Mouse (Mus musculus) kidney, adult 18-20 months (tissue): ENCODE data around the gene Gpr165.

Experiments used
- DNase-seq: peaks from one replicate; pipeline ENCODE4 v3.0.0; 2021

Gene Gpr165

GRCm38 (mm10) chrX:96712907-96713774 is at the start of gene Gpr165:
Gene Gpr165 (plus strand): TSS chrX:96713441.
- DNase-seq: no peak

- no peak for DNase-seq
Observed at GRCm38 (mm10) chrX:96674871-96675270, 38.4 kb upstream of the Gpr165 start.
